Mouse (Mus musculus) heart, postnatal 0 days (tissue): ENCODE measurements at regions not wholly inside any gene's neighbourhood (a gene's known extent, or its start where the extent isn't known, plus 50 kb on each side); places are given as distances from the start of the nearest gene placed in this dataset.

ENCODE experiments used
- CTCF ChIP-seq: IDR thresholded peaks from 2 replicates; pipeline ENCODE4 v1.5.1; 2016; ENCODE audit warnings: antibody characterized with exemption, control low read depth, low read depth
- EP300 ChIP-seq: IDR thresholded peaks from 2 replicates; pipeline ENCODE4 v1.6.1; 2016; ENCODE audit warnings: antibody characterized with exemption, low read depth

GRCm38 (mm10) chr15:68620417-68621214, 2119.9 kb upstream of the Lrrc6 start:
- TF ChIP-seq EP300: no peak
- TF ChIP-seq CTCF: no peak
